Mouse (Mus musculus) heart, embryonic 15.5 days (tissue): ENCODE measurements around the gene March4. TPM values are rescaled to one million over a fixed set of nuclear protein-coding genes. Genes with fewer than 3 reads are reported as not detected.

ENCODE experiments used
- ATAC-seq: fragments of 200-750 bp; cut with Nextera tagmentation; replicated peaks from 2 replicates; pipeline ENCODE4 v1.8.0; 2017; ENCODE audit warnings: low read depth, moderate TSS enrichment; ENCODE audit not compliant: insufficient number of reproducible peaks, insufficient read depth, low FRiP score
- H3K27ac ChIP-seq: fragments of 300-500 bp; sonication (generic); 2 replicates; pipeline ENCODE4 v1.5.1; 2015; ENCODE audit warnings: mild to moderate bottlenecking, inconsistent platforms
- H3K27me3 ChIP-seq: fragments of 300-500 bp; sonication (generic); 2 replicates; pipeline ENCODE4 v1.6.1; 2015; ENCODE audit warnings: inconsistent platforms
- H3K36me3 ChIP-seq: fragments of 300-500 bp; sonication (generic); 2 replicates; pipeline ENCODE4 v1.6.1; 2015; ENCODE audit warnings: mild to moderate bottlenecking, inconsistent platforms
- H3K4me1 ChIP-seq: fragments of 300-500 bp; sonication (generic); replicated peaks from 2 replicates; pipeline ENCODE4 v1.6.1; 2015; ENCODE audit warnings: inconsistent platforms
- H3K4me2 ChIP-seq: fragments of 300-500 bp; sonication (generic); 2 replicates; pipeline ENCODE4 v1.6.1; 2015; ENCODE audit warnings: inconsistent platforms, mild to moderate bottlenecking, moderate library complexity
- H3K4me3 ChIP-seq: fragments of 300-500 bp; sonication (generic); 2 replicates; pipeline ENCODE4 v1.5.1; 2015; ENCODE audit warnings: mild to moderate bottlenecking, inconsistent platforms
- H3K9ac ChIP-seq: fragments of 300-500 bp; sonication (generic); 2 replicates; pipeline ENCODE4 v1.6.1; 2015; ENCODE audit warnings: mild to moderate bottlenecking, inconsistent platforms
- H3K9me3 ChIP-seq: fragments of 300-500 bp; sonication (generic); replicated peaks from 2 replicates; pipeline ENCODE4 v1.6.1; 2016; ENCODE audit warnings: inconsistent platforms
- WGBS: fragments of 180-500 bp; shearing (Covaris S2); methylation state at CpG from one replicate; pipeline ENCODE4 v1.1.7; 2015; ENCODE audit warnings: mixed read lengths; 5-methylcytosine and 5-hydroxymethylcytosine counted together
- polyA plus RNA-seq: library from polyadenylated mRNA; unstranded; fragments of >200 nt; fragmentation: Nextera tagmentation; extraction: Ambion mirVana; gene quantifications from 2 replicates; pipeline ENCODE4 v1.2.1, GENCODE M21; 2015

The March4 gene
- polyA plus RNA-seq, 1 experiment from 2014 or later, result 0.04 TPM

DNA sequence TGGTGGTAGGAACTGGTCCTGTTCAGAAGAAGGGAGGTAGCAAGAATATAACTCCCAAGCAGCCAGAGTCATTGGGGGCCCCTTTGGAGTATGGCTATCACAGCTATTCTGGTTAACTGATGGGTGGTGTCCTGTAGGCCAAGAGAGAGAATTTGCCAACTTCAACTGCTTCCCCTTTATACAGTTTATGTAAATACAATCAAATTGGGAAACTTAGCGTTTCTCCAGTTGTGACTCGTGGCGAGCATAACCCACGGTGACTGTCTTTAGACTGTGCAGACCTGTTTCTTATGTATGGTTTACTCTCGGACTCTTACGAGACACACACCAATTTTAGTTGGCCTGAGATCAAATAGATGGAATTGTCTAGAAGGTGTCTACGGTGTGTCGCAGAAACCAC lies 32.0 kb upstream of the March4 start:
- Histone ChIP-seq H3K4me3 (no peak overlapping the region), H3K36me3 (no peaks in the 10 kb centered on the region), H3K9me3 (no peaks in the 10 kb centered on the region), H3K4me2 (no peak overlapping the region), H3K4me1 (no peaks in the 10 kb centered on the region), H3K9ac (no peak overlapping the region), H3K27me3 (no peaks in the 10 kb centered on the region), H3K27ac (no peak overlapping the region)
- WGBS, result 89% methylated on average over 8 of the region's 8 CpGs
- ATAC-seq, result no peak

DNA sequence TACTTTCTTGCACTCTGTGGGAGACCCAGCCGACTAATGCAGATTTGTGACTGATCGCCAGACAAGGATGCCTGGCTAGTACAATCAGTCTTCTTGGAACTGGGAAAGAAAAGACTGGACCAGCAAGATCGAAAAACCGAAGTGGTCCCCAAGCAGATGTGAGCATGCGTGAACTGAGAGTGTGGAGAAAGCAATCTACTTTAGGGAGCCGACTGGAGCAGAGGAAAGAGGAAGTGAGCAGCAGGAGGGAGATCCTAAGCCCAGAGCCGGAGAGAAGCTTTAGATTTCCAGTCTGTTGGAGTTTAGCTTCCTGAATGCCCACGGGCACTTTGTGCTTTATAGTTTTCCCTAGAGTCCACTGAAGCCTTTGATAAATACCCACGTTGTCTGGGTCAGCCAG lies 30.3 kb upstream of the March4 start:
- 0 out of 2 replicates have a peak overlapping the region, but pooled peaks have one; percentile 6 for H3K4me3 ChIP-seq
- no peaks in the 10 kb centered on the region for H3K9me3 ChIP-seq
- H3K4me2 ChIP-seq, result no peak overlapping the region
- 29% methylated on average over 9 of the region's 9 CpGs for WGBS
- no peak overlapping the region for H3K27ac ChIP-seq
- ATAC-seq, result no peak
- H3K27me3 ChIP-seq, result no peaks in the 10 kb centered on the region
- no peaks in the 10 kb centered on the region for H3K4me1 ChIP-seq
- H3K36me3 ChIP-seq, result no peaks in the 10 kb centered on the region
- H3K9ac ChIP-seq, result no peak overlapping the region

- H3K36me3 ChIP-seq, result no peaks in the 10 kb centered on the region
- no peak overlapping the region for H3K9ac ChIP-seq
- no peaks in the 10 kb centered on the region for H3K27me3 ChIP-seq
- no peaks in the 10 kb centered on the region for H3K9me3 ChIP-seq
- no peak overlapping the region for H3K4me2 ChIP-seq
- ATAC-seq, result no peak
- H3K4me3 ChIP-seq, result no peak overlapping the region
- 47% methylated on average over 6 of the region's 6 CpGs for WGBS
- H3K4me1 ChIP-seq, result no peaks in the 10 kb centered on the region
- H3K27ac ChIP-seq, result no peak overlapping the region
These were observed 27.7 kb upstream of the March4 start for GRCm38 (mm10) chr1:72564334-72564962.

DNA sequence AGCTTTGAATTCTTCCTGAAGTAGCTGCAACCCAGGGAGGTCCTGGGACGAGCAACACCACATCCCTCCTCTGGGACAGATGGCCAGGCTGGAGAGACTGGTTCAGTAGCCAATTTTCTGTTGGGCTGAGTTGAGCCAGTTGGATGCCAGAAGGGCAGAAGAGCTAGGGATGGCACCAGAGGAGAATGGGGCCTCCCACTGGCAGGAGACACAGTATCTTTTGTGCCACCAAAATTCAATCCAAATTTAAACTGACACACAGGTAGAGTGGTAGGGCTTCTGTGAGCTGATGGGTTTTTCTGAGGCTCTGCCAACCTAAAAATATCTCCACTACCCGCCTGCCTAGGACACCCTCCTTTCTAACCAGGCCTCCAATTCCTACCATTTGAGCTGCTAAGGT lies 21.9 kb upstream of the March4 start:
- Histone ChIP-seq H3K36me3 (no peaks in the 10 kb centered on the region), H3K9me3 (no peaks in the 10 kb centered on the region), H3K4me1 (no peaks in the 10 kb centered on the region), H3K4me2 (no peak overlapping the region), H3K27ac (no peak overlapping the region), H3K27me3 (no peaks in the 10 kb centered on the region), H3K9ac (no peak overlapping the region), H3K4me3 (no peak overlapping the region)
- WGBS, result 64% methylated on average over 2 of the region's 2 CpGs
- ATAC-seq, result no peak

GRCm38 (mm10) chr1:72556471-72556870 lies 19.7 kb upstream of the March4 start:
- H3K9me3 ChIP-seq, result no peaks in the 10 kb centered on the region
- no peaks in the 10 kb centered on the region for H3K36me3 ChIP-seq
- no peak overlapping the region for H3K4me3 ChIP-seq
- H3K4me1 ChIP-seq, result no peaks in the 10 kb centered on the region
- no peak overlapping the region for H3K27ac ChIP-seq
- H3K9ac ChIP-seq, result no peak overlapping the region
- WGBS, result 65% methylated on average over 3 of the region's 3 CpGs
- no peak overlapping the region for H3K4me2 ChIP-seq
- ATAC-seq, result no peak
- no peaks in the 10 kb centered on the region for H3K27me3 ChIP-seq

DNA sequence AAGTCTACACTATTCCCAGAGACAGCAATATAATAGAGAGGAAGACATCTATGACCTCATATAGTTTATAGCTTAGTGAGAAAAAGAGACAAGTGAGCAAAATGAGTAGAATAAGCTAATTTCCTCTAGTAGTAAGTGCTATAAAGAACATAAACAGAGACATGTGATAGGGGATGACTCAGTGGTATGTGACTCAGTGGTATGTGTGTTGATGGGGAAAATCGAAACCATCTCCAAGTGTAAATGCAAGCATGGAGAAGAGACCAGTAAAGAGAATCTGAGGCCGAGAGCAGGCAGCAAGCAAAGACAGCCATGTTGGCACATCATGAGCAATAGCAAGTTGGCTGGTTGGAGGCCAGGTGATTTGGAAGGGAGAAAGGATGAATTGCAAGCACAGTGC lies 13.6 kb upstream of the March4 start:
- no peak overlapping the region for H3K4me3 ChIP-seq
- no peak overlapping the region for H3K4me2 ChIP-seq
- no peak for ATAC-seq
- no peaks in the 10 kb centered on the region for H3K4me1 ChIP-seq
- no peaks in the 10 kb centered on the region for H3K36me3 ChIP-seq
- H3K27me3 ChIP-seq, result no peaks in the 10 kb centered on the region
- H3K9me3 ChIP-seq, result no peaks in the 10 kb centered on the region
- 75% methylated on average over 2 of the region's 2 CpGs for WGBS
- no peak overlapping the region for H3K9ac ChIP-seq
- no peak overlapping the region for H3K27ac ChIP-seq

DNA sequence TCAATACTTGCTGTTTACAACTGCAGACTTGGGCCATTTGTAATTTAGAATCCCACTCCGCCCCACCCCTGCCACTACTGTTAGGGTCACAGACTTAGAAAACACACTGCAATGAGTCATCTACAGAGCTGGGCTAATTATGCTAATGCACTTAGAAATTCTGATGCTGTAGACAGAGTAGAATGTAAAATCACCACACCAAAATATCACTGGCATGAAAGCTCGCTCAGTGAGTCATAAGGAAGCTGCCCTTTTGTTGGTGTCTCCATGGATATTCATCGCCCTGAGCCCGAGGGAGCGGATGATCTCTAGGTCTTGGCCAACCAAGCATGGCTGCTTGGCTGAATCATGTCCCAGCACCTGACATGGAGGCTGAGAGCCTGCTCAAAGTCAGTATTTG lies 1.5 kb upstream of the March4 start:
- Histone ChIP-seq H3K9me3 (no peaks in the 10 kb centered on the region), H3K27me3 (peaks cover 47% of the 10 kb centered on the region), H3K9ac (no peak overlapping the region), H3K36me3 (no peaks in the 10 kb centered on the region), H3K4me2 (no peak overlapping the region), H3K27ac (no peak overlapping the region), H3K4me1 (peaks cover 14% of the 10 kb centered on the region), H3K4me3 (no peak overlapping the region)
- ATAC-seq, result no peak
- WGBS, result 78% methylated on average over 5 of the region's 5 CpGs

GRCm38 (mm10) chr1:72535725-72536571 lies 782 bp downstream of the March4 start:
- peaks cover 14% of the 10 kb centered on the region for H3K4me1 ChIP-seq
- H3K9ac ChIP-seq, result no peak overlapping the region
- no peak for ATAC-seq
- WGBS, result 3% methylated on average over 35 of the region's 36 CpGs
- H3K4me2 ChIP-seq, result peak overlapping the region; percentile 62
- no peaks in the 10 kb centered on the region for H3K36me3 ChIP-seq
- H3K27ac ChIP-seq, result no peak overlapping the region
- H3K4me3 ChIP-seq, result peak overlapping the region; percentile 36
- H3K27me3 ChIP-seq, result peaks cover 58% of the 10 kb centered on the region
- H3K9me3 ChIP-seq, result no peaks in the 10 kb centered on the region

DNA sequence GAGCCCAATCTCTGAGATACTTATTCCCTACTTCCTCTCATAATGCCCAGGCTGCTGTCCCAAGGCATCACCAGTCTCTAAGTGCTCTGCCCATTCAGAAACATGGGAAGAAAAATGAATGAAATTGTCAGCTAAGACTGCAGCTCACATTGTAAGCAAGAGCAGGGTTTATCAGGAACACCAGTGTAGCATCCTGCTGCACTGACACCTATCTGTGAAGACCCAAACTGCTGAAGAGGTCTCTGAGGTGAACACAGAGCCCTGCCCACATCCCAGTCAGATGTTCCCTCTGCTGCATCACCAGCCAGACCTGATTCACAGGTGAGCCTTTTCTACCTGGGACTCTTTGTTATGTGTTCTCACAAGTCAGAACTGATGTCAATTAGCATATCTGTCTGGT lies 3.3 kb downstream of the March4 start:
- Histone ChIP-seq H3K9me3 (no peaks in the 10 kb centered on the region), H3K27me3 (peaks cover 61% of the 10 kb centered on the region), H3K4me1 (peaks cover 14% of the 10 kb centered on the region), H3K9ac (no peak overlapping the region), H3K4me3 (no peak overlapping the region), H3K36me3 (no peaks in the 10 kb centered on the region), H3K4me2 (no peak overlapping the region), H3K27ac (no peak overlapping the region)
- ATAC-seq, result no peak

GRCm38 (mm10) chr1:72532926-72533325 lies 3.8 kb downstream of the March4 start:
- WGBS, result 81% methylated on average over 5 of the region's 5 CpGs
- Histone ChIP-seq H3K9me3 (no peaks in the 10 kb centered on the region), H3K27me3 (peaks cover 56% of the 10 kb centered on the region)

GRCm38 (mm10) chr1:72530516-72531196 lies 6.1 kb downstream of the March4 start:
- no peak for ATAC-seq
- 70% methylated on average over 8 of the region's 8 CpGs for WGBS
- Histone ChIP-seq H3K4me3 (no peak overlapping the region), H3K9me3 (no peaks in the 10 kb centered on the region), H3K27me3 (peaks cover 38% of the 10 kb centered on the region), H3K27ac (no peak overlapping the region), H3K4me1 (no peaks in the 10 kb centered on the region), H3K36me3 (no peaks in the 10 kb centered on the region), H3K4me2 (no peak overlapping the region), H3K9ac (no peak overlapping the region)

More at GRCm38 (mm10) chr1:72532926-72533325, 3.8 kb downstream of the March4 start:
- Histone ChIP-seq H3K4me2 (no peak overlapping the region), H3K27ac (no peak overlapping the region), H3K36me3 (no peaks in the 10 kb centered on the region), H3K9ac (no peak overlapping the region), H3K4me3 (no peak overlapping the region), H3K4me1 (peaks cover 14% of the 10 kb centered on the region)
- ATAC-seq, result no peak
